ENCODE assay signal across 8 mouse cellular contexts in the genomic region with DNA sequence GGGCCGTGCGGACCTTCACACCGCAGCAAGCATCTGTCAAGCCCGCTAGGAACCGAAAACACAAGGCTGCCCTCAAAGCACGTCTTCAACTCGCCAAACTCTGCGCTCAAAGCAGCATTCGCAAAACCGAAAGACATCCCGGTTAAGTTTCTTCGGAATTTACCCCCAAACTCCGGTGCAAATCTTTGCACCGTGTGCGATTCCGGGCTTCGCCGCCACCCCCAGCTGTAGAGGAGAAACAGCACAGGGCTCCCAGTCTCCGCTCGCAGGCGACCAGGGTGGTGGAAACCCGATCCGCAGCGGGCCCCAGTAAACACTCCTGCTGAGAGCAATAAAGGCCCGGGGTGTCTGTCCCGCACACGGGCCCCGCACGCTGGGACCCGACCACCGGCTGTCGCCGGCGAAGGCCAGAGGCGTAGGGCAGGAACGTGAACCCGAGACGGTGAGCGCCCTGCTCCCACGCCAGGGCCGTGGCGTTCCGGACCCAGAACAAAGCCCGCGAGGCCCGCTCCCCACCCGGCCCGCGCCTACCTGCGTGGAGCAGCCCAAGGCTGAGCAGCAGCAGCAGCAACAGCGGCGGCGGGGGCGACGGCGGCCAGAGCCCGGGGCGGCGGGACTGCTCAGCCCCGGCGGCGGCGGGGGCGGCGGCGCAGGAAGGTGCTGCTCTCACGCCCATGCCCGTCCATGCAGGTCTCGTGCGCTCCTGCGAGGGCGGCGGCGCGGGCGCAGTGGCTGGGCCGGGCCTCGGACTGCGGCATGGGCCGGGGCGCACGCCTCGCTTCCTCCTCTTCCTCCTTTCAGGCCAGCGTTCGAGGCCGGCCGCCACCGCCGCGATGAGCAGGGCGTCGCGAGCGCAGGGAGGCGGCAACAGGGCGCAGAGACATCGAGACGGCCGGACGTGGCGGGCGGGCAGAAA. TPM values are rescaled to one million over a fixed set of nuclear protein-coding genes. Genes with fewer than 3 reads are reported as not detected.
DNase-seq lines count a peak whose midpoint lies in the region; ATAC-seq and TF ChIP-seq lines count a peak whose summit lies in the region.

No protein-coding gene starts in this region.

- peak; percentile 23 for DNase-seq in ovary, adult 18-20 months (ENCODE audit: low spot score)
- DNase-seq in ovary, postnatal 10 days (ENCODE audit: low spot score): no peak
- DNase-seq in forebrain, postnatal 0 days: peak; percentile 67
- peak; percentile 53 for DNase-seq in hindbrain, postnatal 0 days (ENCODE audit: low spot score)
- DNase-seq in neural tube, embryonic 11.5 days (ENCODE audit: low spot score): peak; percentile 62
- peak; percentile 58 for DNase-seq in urinary bladder, postnatal 14 days (ENCODE audit: low spot score)

- WGBS in bone marrow, adult 2 months: 2% methylated on average over 102 of the region's 102 CpGs
- WGBS in forebrain, postnatal 0 days: 1% methylated on average over 93 of the region's 102 CpGs
- WGBS in hindbrain, postnatal 0 days: under 1% methylated on average over 94 of the region's 102 CpGs
- under 1% methylated on average over 78 of the region's 102 CpGs for WGBS in limb, embryonic 15.5 days
- WGBS in neural tube, embryonic 11.5 days: under 1% methylated on average over 79 of the region's 102 CpGs

- no peaks in the 10 kb centered on the region for H3K27me3 ChIP-seq in forebrain, postnatal 0 days (ENCODE audit: insufficient read depth, low read length)
- H3K27me3 ChIP-seq in hindbrain, postnatal 0 days (ENCODE audit: insufficient read depth, low read length): no peaks in the 10 kb centered on the region
- no peaks in the 10 kb centered on the region for H3K27me3 ChIP-seq in limb, embryonic 15.5 days
- H3K27me3 ChIP-seq in neural tube, embryonic 11.5 days (ENCODE audit: control insufficient read depth, insufficient read depth, low read length): no peaks in the 10 kb centered on the region

- TF ChIP-seq CTCF in bone marrow, adult 2 months (IDR thresholded peaks at IDR 0.05; ENCODE audit: control insufficient read depth, insufficient read depth, low read length): no peak
- TF ChIP-seq CTCF in forebrain, postnatal 0 days (IDR thresholded peaks at IDR 0.05; ENCODE audit: low read depth): no peak
- TF ChIP-seq CTCF in hindbrain, postnatal 0 days (IDR thresholded peaks at IDR 0.05; ENCODE audit: low read depth): no peak; the same call in 1 of the 2 replicates

- ATAC-seq in forebrain, postnatal 0 days: peak; percentile 52
- peak; percentile 64 for ATAC-seq in hindbrain, postnatal 0 days
- ATAC-seq in limb, embryonic 15.5 days (ENCODE audit: insufficient number of reproducible peaks, low FRiP score, low TSS enrichment, low read depth): peak; percentile 45
- peak; percentile 36 for ATAC-seq in neural tube, embryonic 11.5 days (ENCODE audit: insufficient read depth, low FRiP score, low TSS enrichment)

- peak overlapping the region; percentile 64 for H3K4me3 ChIP-seq in bone marrow, adult 2 months (replicated peaks; ENCODE audit: control insufficient read depth, low read depth, low read length)
- peak overlapping the region; percentile 87 for H3K4me3 ChIP-seq in forebrain, postnatal 0 days (ENCODE audit: low read depth, low read length)
- H3K4me3 ChIP-seq in hindbrain, postnatal 0 days (ENCODE audit: low read length): peak overlapping the region; percentile 81
- H3K4me3 ChIP-seq in limb, embryonic 15.5 days: peak overlapping the region; percentile 91
- peak overlapping the region; percentile 73 for H3K4me3 ChIP-seq in neural tube, embryonic 11.5 days (ENCODE audit: low read depth, low read length)

- H3K9me3 ChIP-seq in forebrain, postnatal 0 days (ENCODE audit: low read length): no peaks in the 10 kb centered on the region
- no peaks in the 10 kb centered on the region for H3K9me3 ChIP-seq in hindbrain, postnatal 0 days (ENCODE audit: low read length)
- no peaks in the 10 kb centered on the region for H3K9me3 ChIP-seq in limb, embryonic 15.5 days
- no peaks in the 10 kb centered on the region for H3K9me3 ChIP-seq in neural tube, embryonic 11.5 days (ENCODE audit: control insufficient read depth, low read length)

- H3K4me1 ChIP-seq in bone marrow, adult 2 months (ENCODE audit: control insufficient read depth, insufficient read depth, low read length): no peaks in the 10 kb centered on the region
- H3K4me1 ChIP-seq in forebrain, postnatal 0 days (ENCODE audit: insufficient read depth): peaks cover 31% of the 10 kb centered on the region
- peaks cover 4% of the 10 kb centered on the region; the same call in 1 of the 2 replicates for H3K4me1 ChIP-seq in hindbrain, postnatal 0 days (ENCODE audit: insufficient read depth, low read length)
- peaks cover 39% of the 10 kb centered on the region for H3K4me1 ChIP-seq in limb, embryonic 15.5 days
- peaks cover 18% of the 10 kb centered on the region for H3K4me1 ChIP-seq in neural tube, embryonic 11.5 days (ENCODE audit: control insufficient read depth, insufficient read depth, low read length)

- no peak for TF ChIP-seq POLR2A in bone marrow, adult 2 months (IDR thresholded peaks at IDR 0.05; ENCODE audit: borderline replicate concordance, control insufficient read depth, low read depth, low read length)

- peak overlapping the region; percentile 48; the same call in 1 of the 2 replicates for H3K27ac ChIP-seq in bone marrow, adult 2 months (ENCODE audit: control insufficient read depth, insufficient read depth, low read depth, low read length, poor library complexity)
- peak overlapping the region; percentile 94 for H3K27ac ChIP-seq in forebrain, postnatal 0 days (ENCODE audit: low read depth, low read length)
- peak overlapping the region; percentile 95 for H3K27ac ChIP-seq in hindbrain, postnatal 0 days
- peak overlapping the region; percentile 96 for H3K27ac ChIP-seq in limb, embryonic 15.5 days
- peak overlapping the region; percentile 86 for H3K27ac ChIP-seq in neural tube, embryonic 11.5 days (ENCODE audit: low read depth, low read length)

- peak overlapping the region; percentile 93 for H3K9ac ChIP-seq in forebrain, postnatal 0 days
- peak overlapping the region; percentile 86 for H3K9ac ChIP-seq in hindbrain, postnatal 0 days (replicated peaks; ENCODE audit: low read length)
- peak overlapping the region; percentile 87 for H3K9ac ChIP-seq in limb, embryonic 15.5 days
- H3K9ac ChIP-seq in neural tube, embryonic 11.5 days (ENCODE audit: low read length): peak overlapping the region; percentile 88

- H3K4me2 ChIP-seq in forebrain, postnatal 0 days (ENCODE audit: low read depth): peak overlapping the region; percentile 79
- peak overlapping the region; percentile 92 for H3K4me2 ChIP-seq in hindbrain, postnatal 0 days (ENCODE audit: low read depth, low read length)
- peak overlapping the region; percentile 83 for H3K4me2 ChIP-seq in limb, embryonic 15.5 days
- H3K4me2 ChIP-seq in neural tube, embryonic 11.5 days (ENCODE audit: low read depth): peak overlapping the region; percentile 63

- no peaks in the 10 kb centered on the region for H3K36me3 ChIP-seq in forebrain, postnatal 0 days (ENCODE audit: insufficient read depth)
- no peaks in the 10 kb centered on the region for H3K36me3 ChIP-seq in hindbrain, postnatal 0 days (ENCODE audit: insufficient read depth, low read length)
- H3K36me3 ChIP-seq in limb, embryonic 15.5 days: no peaks in the 10 kb centered on the region
- no peaks in the 10 kb centered on the region for H3K36me3 ChIP-seq in neural tube, embryonic 11.5 days (ENCODE audit: control insufficient read depth, insufficient read depth, low read length)

RNA-seq across cellular contexts. Expression of gene Rgmb, which starts 5.1 kb away (rescaled TPM):
- polyA plus RNA-seq in bone marrow, adult 2 months (2011; ENCODE audit: insufficient read depth, insufficient read length, low replicate concordance, missing spikeins): 0.34 and 0.52 TPM in 2 replicates
- total RNA-seq in forebrain, postnatal 0 days (2014; rRNA removed): 64.7 and 81.4 TPM in 2 replicates
- polyA plus RNA-seq in forebrain, postnatal 0 days (2015; fragmentation: Nextera tagmentation; extraction: Ambion mirVana): 40.6 and 48.1 TPM in 2 replicates
- 131 and 145 TPM in 2 replicates for total RNA-seq in hindbrain, postnatal 0 days (2014; rRNA removed)
- polyA plus RNA-seq in hindbrain, postnatal 0 days (2015; fragmentation: Nextera tagmentation; extraction: Ambion mirVana): 50.6 and 52.8 TPM in 2 replicates
- 20.5 and 21.8 TPM in 2 replicates for polyA plus RNA-seq in limb, embryonic 15.5 days (2015; fragmentation: Nextera tagmentation; extraction: Ambion mirVana)
- polyA plus RNA-seq in neural tube, embryonic 11.5 days (2014; fragmentation: Nextera tagmentation; extraction: Ambion mirVana): 109 and 110 TPM in 2 replicates

Comparison
In these comparisons a context has a peak if more than half of its experiments do, and no peak if none do; other contexts are left out.
1. RNA of gene Rgmb, which starts 5.1 kb away (polyA plus RNA-seq): 109 to 110 TPM in neural tube, embryonic 11.5 days, 50.6 to 52.8 TPM in hindbrain, postnatal 0 days, 40.6 to 48.1 TPM in forebrain, postnatal 0 days and 20.5 to 21.8 TPM in limb, embryonic 15.5 days; 0.34 to 0.52 TPM in bone marrow, adult 2 months; every median in the first group is over 10 times any median in the second.
2. Peak in every context shown above with its lines, with median percentiles within 50 percentile points of each other: H3K27ac ChIP-seq, H3K4me3 ChIP-seq, ATAC-seq, H3K4me2 ChIP-seq and H3K9ac ChIP-seq.